Mouse (Mus musculus): ENCODE results near the gene Znrf1. TPM values are rescaled to one million over a fixed set of nuclear protein-coding genes. Genes with fewer than 3 reads are reported as not detected.

The Znrf1 gene
- polyA plus RNA-seq, 1 experiment from 2014 or later: 104 TPM

- Histone ChIP-seq H3K36me3 (no peaks in the 10 kb centered on the region), H3K27me3 (no peaks in the 10 kb centered on the region), H3K4me3 (peak overlapping the region; percentile 83), H3K4me1 (peaks cover 35% of the 10 kb centered on the region), H3K9ac (peak overlapping the region; percentile 97), H3K27ac (no peak overlapping the region), H3K4me2 (replicated peaks) (peak overlapping the region; percentile 84), H3K9me3 (replicated peaks) (no peaks in the 10 kb centered on the region)
- ATAC-seq (ENCODE audit: low FRiP score): no peak
- WGBS: 4% methylated on average over 8 of the region's 8 CpGs
Measured at GRCm38 (mm10) chr8:111537765-111538158, 1.9 kb downstream of the Znrf1 start.

- Histone ChIP-seq H3K4me1 (peaks cover 35% of the 10 kb centered on the region), H3K4me3 (peak overlapping the region; percentile 83), H3K9me3 (replicated peaks) (no peaks in the 10 kb centered on the region), H3K9ac (peak overlapping the region; percentile 97), H3K27me3 (no peaks in the 10 kb centered on the region), H3K4me2 (replicated peaks) (peak overlapping the region; percentile 84), H3K27ac (no peak overlapping the region), H3K36me3 (no peaks in the 10 kb centered on the region)
- 3% methylated on average over 2 of the region's 2 CpGs for WGBS
- no peak for ATAC-seq (ENCODE audit: low FRiP score)
Measured at GRCm38 (mm10) chr8:111538194-111538593, 2.3 kb downstream of the Znrf1 start.

DNA sequence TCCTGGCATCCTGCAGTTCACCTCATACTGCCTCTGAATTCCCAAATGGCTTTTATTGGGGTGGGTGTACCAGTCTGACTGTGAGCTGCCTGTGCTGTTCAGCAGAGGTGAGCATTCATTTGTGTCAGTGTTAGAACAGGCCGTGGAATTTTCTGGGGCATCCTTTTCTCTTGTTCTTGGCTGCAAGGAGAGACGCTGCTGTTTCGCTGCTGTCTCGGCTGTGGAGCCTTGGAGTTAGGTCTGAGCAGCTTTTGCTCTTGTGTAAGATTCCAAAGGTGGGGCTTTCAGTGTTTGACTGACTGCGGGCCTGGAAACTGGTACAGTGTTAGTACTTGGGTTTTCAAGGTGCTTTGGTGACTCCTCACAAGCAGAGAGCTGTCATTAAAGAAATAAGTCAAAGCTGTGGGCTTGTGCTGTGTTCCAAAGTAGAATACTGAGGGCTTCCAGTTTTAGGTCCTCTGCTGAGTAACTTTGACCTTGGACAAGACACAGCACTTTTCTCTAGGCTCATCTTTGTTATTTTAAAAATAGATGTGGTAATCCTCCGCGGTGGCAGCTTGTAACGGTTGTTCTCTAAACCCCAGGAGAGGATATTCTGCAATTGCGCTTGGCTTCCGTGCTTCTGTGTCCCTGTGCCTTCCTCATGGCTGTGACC, 3.7 kb downstream of the Znrf1 start:
- H3K27me3 ChIP-seq: no peaks in the 10 kb centered on the region
- H3K27ac ChIP-seq: no peak overlapping the region
- WGBS: 63% methylated on average over 10 of the region's 10 CpGs
- no peak for ATAC-seq (ENCODE audit: low FRiP score)
- 0 out of 2 replicates have a peak, but pooled peaks cover 6% of the 10 kb centered on the region for H3K36me3 ChIP-seq
- peaks cover 35% of the 10 kb centered on the region for H3K4me1 ChIP-seq
- H3K4me3 ChIP-seq: peak overlapping the region; percentile 83
- peak overlapping the region; percentile 50 for H3K9ac ChIP-seq
- H3K4me2 ChIP-seq (replicated peaks): peak overlapping the region; percentile 84
- H3K9me3 ChIP-seq (replicated peaks): no peaks in the 10 kb centered on the region; the same call in 1 of the 2 replicates

DNA sequence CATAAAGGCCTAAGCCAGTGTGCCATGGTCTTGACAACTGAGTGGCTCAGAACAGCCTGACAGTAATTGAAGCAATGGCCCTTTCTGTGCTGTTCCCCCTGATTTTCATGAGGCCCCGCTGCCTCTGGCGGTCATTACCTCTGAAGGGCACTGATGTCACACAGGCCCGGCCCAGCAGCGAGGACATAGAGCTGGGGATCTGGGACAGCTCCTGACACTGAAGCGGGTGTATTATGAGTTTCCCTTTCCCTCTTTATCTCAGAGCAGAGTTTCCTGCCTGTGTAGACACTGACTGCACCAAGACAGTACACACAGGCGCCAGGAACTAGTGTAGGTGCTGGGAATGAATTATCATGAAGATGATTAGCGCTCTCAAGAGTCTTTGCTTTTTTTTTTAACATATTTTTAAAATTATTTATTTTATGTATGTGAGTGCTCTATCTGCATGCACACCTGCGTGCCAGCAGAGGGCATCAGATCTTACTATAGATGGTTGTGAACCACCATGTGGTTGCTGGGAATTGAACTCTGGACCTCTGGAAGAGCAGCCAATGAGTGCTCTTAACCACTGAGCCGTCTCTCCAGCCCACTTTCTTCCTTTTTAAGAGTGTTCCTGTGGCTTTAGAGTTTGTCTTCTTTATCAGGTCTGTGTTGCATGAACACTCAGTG, 7.9 kb downstream of the Znrf1 start:
- H3K27ac ChIP-seq: no peak overlapping the region
- H3K4me1 ChIP-seq: peaks cover 25% of the 10 kb centered on the region
- WGBS: 92% methylated on average over 9 of the region's 9 CpGs
- H3K36me3 ChIP-seq: 0 out of 2 replicates have a peak, but pooled peaks cover 6% of the 10 kb centered on the region
- H3K4me2 ChIP-seq (replicated peaks): no peak overlapping the region
- ATAC-seq (ENCODE audit: low FRiP score): no peak
- no peaks in the 10 kb centered on the region; the same call in 1 of the 2 replicates for H3K9me3 ChIP-seq (replicated peaks)
- H3K9ac ChIP-seq: no peak overlapping the region
- no peak overlapping the region for H3K4me3 ChIP-seq
- no peaks in the 10 kb centered on the region for H3K27me3 ChIP-seq

GRCm38 (mm10) chr8:111545406-111546156, 9.7 kb downstream of the Znrf1 start:
- Histone ChIP-seq H3K27me3 (no peaks in the 10 kb centered on the region), H3K27ac (no peak overlapping the region), H3K4me2 (replicated peaks) (no peak overlapping the region), H3K4me3 (no peak overlapping the region), H3K4me1 (peaks cover 15% of the 10 kb centered on the region), H3K9ac (no peak overlapping the region), H3K9me3 (replicated peaks) (no peaks in the 10 kb centered on the region; the same call in 1 of the 2 replicates), H3K36me3 (0 out of 2 replicates have a peak, but pooled peaks cover 6% of the 10 kb centered on the region)
- ATAC-seq (ENCODE audit: low FRiP score): no peak
- WGBS: 91% methylated on average over 8 of the region's 8 CpGs

GRCm38 (mm10) chr8:111547144-111547543, 11.2 kb downstream of the Znrf1 start:
- H3K4me1 ChIP-seq: peaks cover 11% of the 10 kb centered on the region
- no peak overlapping the region for H3K9ac ChIP-seq
- no peaks in the 10 kb centered on the region for H3K27me3 ChIP-seq
- H3K36me3 ChIP-seq: 0 out of 2 replicates have a peak, but pooled peaks cover 6% of the 10 kb centered on the region
- 96% methylated on average over 3 of the region's 3 CpGs for WGBS
- ATAC-seq (ENCODE audit: low FRiP score): no peak
- no peak overlapping the region for H3K4me2 ChIP-seq (replicated peaks)
- H3K27ac ChIP-seq: no peak overlapping the region
- no peaks in the 10 kb centered on the region; the same call in 1 of the 2 replicates for H3K9me3 ChIP-seq (replicated peaks)
- no peak overlapping the region for H3K4me3 ChIP-seq

- WGBS: 92% methylated on average over 6 of the region's 6 CpGs
- no peak for ATAC-seq (ENCODE audit: low FRiP score)
Measured at GRCm38 (mm10) chr8:111548201-111548600, 12.3 kb downstream of the Znrf1 start.

GRCm38 (mm10) chr8:111550002-111550870, 14.3 kb downstream of the Znrf1 start:
- Histone ChIP-seq H3K4me1 (peaks cover 18% of the 10 kb centered on the region), H3K9ac (no peak overlapping the region), H3K27ac (0 out of 2 replicates have a peak overlapping the region, but pooled peaks have one; percentile 35), H3K27me3 (no peaks in the 10 kb centered on the region), H3K9me3 (replicated peaks) (no peaks in the 10 kb centered on the region), H3K4me2 (replicated peaks) (no peak overlapping the region), H3K36me3 (no peaks in the 10 kb centered on the region), H3K4me3 (no peak overlapping the region)
- ATAC-seq (ENCODE audit: low FRiP score): no peak
- WGBS: 71% methylated on average over 9 of the region's 9 CpGs

More at GRCm38 (mm10) chr8:111548201-111548600, 12.3 kb downstream of the Znrf1 start:
- Histone ChIP-seq H3K4me3 (no peak overlapping the region), H3K27me3 (no peaks in the 10 kb centered on the region), H3K9ac (no peak overlapping the region), H3K36me3 (0 out of 2 replicates have a peak, but pooled peaks cover 6% of the 10 kb centered on the region), H3K27ac (no peak overlapping the region), H3K4me2 (replicated peaks) (no peak overlapping the region), H3K9me3 (replicated peaks) (no peaks in the 10 kb centered on the region; the same call in 1 of the 2 replicates), H3K4me1 (peaks cover 11% of the 10 kb centered on the region)

- H3K9me3 ChIP-seq (replicated peaks): no peaks in the 10 kb centered on the region
- H3K4me1 ChIP-seq: peaks cover 22% of the 10 kb centered on the region
- no peaks in the 10 kb centered on the region for H3K36me3 ChIP-seq
- no peak overlapping the region for H3K4me3 ChIP-seq
- WGBS: 75% methylated on average over 8 of the region's 8 CpGs
- H3K27me3 ChIP-seq: no peaks in the 10 kb centered on the region
- H3K9ac ChIP-seq: no peak overlapping the region
- no peak for ATAC-seq (ENCODE audit: low FRiP score)
- H3K4me2 ChIP-seq (replicated peaks): no peak overlapping the region
- H3K27ac ChIP-seq: no peak overlapping the region
Measured at GRCm38 (mm10) chr8:111551511-111552130, 15.7 kb downstream of the Znrf1 start.

DNA sequence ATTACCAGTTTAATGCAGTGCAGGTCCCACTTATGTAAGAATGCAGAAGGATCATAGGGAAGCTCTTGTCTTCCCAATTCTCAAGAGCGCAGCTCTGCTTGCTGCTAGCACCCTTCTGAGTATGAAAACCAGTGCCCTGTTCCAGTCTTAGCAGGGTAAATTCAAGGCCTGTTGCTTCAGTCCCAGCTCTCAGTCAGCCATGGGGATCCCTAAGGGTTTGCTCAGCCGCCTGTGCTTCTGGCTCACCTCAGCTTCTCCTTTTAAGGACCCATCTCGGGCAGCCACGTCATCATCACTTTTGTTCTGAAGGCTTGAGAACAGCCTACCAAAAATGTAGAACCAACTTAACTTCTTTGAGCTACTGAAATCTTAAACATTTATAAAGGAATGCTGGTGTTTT, 25.9 kb downstream of the Znrf1 start:
- H3K9ac ChIP-seq: no peak overlapping the region
- ATAC-seq (ENCODE audit: low FRiP score): no peak
- H3K4me1 ChIP-seq: peaks cover 20% of the 10 kb centered on the region
- no peak overlapping the region for H3K4me2 ChIP-seq (replicated peaks)
- no peak overlapping the region for H3K27ac ChIP-seq
- no peak overlapping the region for H3K4me3 ChIP-seq
- WGBS: 93% methylated on average over 4 of the region's 4 CpGs
- no peaks in the 10 kb centered on the region for H3K9me3 ChIP-seq (replicated peaks)
- H3K27me3 ChIP-seq: no peaks in the 10 kb centered on the region
- H3K36me3 ChIP-seq: no peaks in the 10 kb centered on the region

GRCm38 (mm10) chr8:111562274-111562803, 26.4 kb downstream of the Znrf1 start:
- H3K4me3 ChIP-seq: no peak overlapping the region
- no peak overlapping the region for H3K27ac ChIP-seq
- ATAC-seq (ENCODE audit: low FRiP score): no peak
- H3K4me2 ChIP-seq (replicated peaks): no peak overlapping the region
- 96% methylated on average over 5 of the region's 5 CpGs for WGBS
- no peak overlapping the region for H3K9ac ChIP-seq
- no peaks in the 10 kb centered on the region for H3K27me3 ChIP-seq
- H3K9me3 ChIP-seq (replicated peaks): no peaks in the 10 kb centered on the region
- no peaks in the 10 kb centered on the region for H3K36me3 ChIP-seq
- H3K4me1 ChIP-seq: peaks cover 21% of the 10 kb centered on the region
